Mouse (Mus musculus): Measurements from ENCODE around the gene Slc22a18. TPM values are rescaled to one million over a fixed set of nuclear protein-coding genes. Genes with fewer than 3 reads are reported as not detected.

Gene Slc22a18
- 0.74 and 1.1 TPM in 2 replicates for polyA plus RNA-seq (2012; rRNA removed)

DNA sequence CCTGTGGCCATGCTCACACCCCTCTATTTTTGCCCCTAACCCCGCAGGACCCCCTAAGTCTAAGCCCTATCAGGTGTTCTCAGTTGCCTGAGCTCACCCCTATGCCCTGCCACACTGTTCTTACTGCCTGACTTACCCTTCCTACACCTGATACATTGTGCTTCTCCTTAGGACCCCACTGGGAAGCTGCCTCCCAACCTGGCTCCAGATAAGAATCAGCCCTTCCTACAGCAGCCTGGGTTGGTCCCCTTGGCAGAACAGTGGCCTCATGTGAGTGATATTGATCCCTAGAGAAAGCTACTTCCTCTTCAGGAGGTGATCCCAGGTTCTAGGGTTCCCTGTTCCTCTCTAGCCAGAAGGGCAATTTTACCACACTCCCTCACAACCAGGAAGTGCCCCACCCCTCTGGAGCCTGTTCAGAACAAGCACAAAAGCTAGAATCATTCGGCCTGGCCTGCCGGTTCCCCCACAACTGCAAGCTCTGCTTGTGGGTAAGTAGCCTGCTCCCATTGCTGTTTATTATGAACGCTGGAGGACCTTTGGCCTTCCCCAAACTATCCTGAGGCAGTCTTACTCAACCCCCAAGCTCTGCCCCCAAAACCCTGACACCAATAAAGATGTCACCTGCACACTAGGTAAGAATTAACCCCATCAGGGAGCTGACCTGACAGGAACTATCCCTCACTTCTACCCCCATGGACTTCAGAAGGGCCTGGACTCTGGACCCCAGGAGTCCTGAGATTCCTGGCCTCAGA lies at the start of gene Slc22a18:
Slc22a18 (plus strand) TSS at position 390 of the 755 bp plus-strand sequence.
- DNase-seq (ENCODE audit: extremely low spot score in 1 of 2, low spot score in 1 of 2) = no peak

DNA sequence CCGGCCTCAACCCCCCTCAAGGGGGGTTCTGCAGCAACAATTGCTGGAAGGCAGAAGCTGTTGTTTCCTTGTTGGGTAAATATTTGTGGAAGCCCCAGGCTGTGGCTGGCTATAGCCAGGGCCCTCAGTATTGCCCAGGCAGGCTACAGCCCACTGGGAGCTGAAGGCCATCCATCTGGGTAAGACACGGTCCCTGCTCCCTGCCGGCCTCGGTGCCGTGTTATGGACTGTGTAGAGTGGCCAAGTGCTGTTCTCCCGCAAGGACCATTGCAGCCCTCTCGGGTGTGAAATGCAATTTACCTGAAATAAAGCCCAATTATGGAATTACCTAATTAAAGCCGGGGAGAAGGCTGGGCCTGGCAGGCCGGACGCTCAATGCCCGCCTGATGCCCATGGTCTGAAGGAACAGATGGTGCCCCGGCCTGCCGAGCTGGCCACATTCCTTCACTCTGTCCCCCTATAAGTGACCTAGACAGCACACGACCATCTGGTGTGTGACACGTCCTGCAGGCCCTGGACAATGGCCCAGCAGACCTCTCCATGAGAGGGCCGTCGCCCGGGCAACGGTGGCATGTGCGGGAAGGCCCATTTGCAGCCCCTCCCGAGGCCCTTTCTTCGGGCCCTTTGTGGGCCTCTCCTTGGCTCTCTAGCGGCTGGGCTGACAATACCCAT lies 45.3 kb upstream of the Slc22a18 start:
- DNase-seq (ENCODE audit: extremely low spot score in 1 of 2, low spot score in 1 of 2) = no peak

DNA sequence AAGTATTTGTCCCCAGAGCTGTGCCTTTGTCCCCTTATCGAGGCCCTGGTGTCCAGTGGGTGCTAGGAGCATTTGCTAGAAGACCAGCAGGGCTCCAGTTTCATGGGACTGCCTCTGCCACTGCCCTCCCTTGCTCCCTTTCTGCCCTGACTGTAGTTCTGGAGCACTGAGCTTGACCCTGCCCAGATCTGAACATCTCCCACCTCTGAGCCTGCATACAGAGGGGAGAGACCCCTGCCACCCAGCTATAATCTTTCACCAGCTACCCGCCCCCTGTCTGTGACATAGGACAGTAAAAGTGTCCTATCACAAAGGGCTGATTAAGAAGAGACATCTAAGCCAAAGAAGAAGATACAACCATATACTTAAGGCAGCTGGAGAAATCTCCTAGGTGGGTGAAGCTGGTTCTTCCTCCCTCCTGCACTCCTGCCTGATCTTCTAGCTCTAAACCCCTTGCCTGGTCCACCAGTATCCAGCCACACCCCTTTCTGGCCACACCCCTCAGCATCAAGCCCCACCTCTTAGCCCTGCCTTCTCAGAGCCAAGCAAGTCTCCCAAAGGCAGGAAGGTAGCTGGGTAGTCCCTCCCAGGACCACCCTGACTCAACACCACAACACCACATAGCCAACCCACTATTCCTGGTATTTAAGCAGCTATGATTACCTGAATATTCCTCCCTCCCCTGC lies 44.6 kb upstream of the Slc22a18 start:
- DNase-seq (ENCODE audit: extremely low spot score in 1 of 2, low spot score in 1 of 2) = no peak

DNA sequence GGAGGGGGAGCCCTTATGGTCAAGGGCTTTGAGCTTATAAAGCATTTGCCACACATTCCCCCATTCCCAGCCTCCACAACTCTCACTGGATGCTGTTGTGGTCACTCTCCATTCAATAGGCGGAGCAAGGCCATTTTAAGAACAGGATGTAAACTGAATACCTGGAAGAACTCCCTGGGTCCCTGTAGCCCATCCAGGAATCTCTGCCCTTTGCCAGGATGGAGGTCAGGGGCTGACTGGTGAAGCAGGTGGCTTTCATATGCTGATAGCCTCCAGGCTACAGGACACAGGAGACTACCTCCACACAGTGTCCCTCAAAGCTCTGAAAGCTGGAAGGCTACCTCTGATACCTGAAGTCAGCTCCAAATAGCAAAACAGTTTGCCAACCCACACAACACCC lies 40.9 kb upstream of the Slc22a18 start:
- no peak for DNase-seq (ENCODE audit: extremely low spot score in 1 of 2, low spot score in 1 of 2)

DNA sequence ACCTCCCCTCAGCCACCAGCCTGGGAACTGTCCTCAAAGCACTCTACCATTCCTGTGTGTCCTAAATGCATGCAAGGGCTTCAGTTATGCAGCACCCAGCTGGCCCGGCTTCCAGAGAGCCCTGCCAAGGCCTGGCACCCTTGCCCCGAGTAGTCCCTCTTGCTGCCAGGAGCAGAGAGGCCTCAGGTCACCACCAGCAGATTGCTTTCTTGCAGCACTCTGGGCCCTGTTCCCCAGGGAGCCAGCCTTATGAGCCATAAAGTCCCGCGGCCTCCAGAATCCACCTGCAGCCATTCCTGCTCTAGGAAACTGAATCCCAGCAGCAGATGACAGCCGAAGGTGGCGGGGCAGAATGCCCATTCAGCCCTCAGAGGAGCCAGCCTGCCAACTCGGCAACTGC lies 40.2 kb upstream of the Slc22a18 start:
- DNase-seq (ENCODE audit: extremely low spot score in 1 of 2, low spot score in 1 of 2) = peak in 1 of 2 experiments; percentile 30

DNA sequence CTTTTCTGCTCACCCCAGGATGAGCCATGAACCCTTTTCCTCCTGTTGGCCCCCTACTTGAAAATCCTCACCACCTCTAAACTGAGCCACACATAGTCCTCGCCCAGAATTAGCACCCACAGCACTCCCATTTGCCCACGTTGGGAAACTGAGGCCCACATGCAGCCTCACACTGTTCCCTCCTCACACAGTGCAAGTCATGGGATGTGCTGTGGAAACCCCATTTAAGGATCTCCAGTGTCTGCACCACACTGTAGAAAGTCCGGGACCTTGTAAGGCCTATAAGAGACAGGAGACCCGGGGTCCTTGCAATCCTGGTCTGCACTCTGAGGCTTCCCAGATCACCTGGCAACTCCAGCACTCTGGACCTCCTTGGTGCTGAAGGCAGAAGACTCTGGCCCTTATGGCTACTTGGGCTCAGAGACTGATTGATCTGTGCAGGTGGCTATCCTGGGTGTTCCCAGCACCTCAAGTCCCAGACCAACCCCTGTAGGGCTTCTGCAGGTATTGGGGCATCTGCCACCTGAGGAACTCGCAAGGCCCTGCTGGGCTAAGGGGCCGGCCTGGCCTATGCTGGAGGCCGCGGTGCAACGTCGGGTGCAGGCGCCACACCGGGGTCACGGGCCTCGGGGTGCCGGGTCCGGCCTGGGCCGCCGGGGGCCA lies 36.2 kb upstream of the Slc22a18 start:
- no peak for DNase-seq (ENCODE audit: extremely low spot score in 1 of 2, low spot score in 1 of 2)

DNA sequence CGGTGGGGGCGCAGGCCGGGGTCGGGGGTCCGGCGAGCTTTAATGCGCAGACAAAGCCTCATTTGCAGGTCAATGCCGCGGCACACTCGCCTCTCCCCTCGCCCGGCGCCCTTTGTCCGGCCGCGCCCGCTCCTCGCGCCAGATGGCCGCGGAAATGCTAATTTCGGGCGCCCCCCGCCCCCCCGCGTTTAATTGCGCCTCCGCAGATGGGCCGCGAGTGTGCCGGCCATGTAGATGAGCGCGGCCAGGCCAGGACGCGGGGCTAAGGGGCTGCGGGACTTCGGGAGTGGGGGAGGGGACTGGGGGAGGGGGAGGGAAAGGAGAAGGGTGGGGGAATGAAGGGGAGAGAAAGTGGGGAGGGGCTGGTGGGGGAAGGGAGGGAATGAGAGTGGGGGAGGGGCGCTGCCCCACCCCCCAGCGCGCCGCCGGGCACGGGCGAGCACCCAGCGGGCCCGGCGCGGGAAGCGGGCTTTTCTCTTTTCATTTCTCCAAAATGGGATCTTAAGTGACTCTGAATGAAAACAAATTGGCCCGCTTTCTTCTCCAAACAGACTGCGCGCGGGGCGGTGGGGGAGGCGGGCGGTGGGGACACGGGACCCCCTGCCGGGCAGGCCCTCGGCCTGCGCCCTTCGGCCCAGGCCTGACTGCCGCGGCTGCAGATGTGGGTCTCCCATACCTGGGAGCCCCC lies 35.5 kb upstream of the Slc22a18 start:
- DNase-seq (ENCODE audit: extremely low spot score in 1 of 2, low spot score in 1 of 2) = no peak

DNA sequence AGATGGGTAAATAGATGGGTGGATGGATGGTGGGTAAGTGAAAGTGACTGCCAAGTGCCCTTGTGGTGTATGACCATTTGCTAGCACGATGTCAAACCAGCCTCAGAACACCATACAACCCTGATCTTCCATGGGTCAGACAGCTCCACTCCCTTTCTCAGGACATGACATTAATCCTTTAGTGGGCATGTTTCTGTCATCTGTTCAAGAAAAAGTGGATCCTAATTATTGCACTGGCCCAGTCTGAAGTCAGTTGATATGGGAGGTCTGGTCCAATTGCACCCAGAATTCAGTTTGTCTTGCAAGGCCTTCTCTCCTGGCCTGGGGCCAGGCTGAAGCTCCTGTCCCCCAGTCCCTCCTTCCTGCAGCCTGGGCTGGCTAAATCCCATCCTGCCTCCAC lies 34.6 kb upstream of the Slc22a18 start:
- DNase-seq (ENCODE audit: extremely low spot score in 1 of 2, low spot score in 1 of 2) = no peak

DNA sequence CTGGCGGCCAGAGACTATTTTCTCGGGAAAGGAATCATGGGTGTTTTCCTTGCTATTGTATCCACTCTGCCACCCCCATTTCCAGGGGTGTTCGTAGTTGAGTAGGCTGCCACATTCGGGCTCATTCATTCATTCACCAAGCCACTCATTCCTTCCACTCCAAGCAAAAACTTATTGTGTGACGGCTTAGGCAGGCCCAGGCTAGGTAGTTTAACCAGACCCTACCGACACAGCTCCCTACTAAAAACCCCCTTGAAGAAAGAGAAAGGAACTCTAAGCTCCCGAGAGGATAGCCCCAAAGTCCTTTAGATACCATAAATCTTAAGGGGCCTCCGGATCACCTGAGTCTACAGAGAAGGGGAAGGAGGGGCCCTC lies 29.0 kb upstream of the Slc22a18 start:
- no peak for DNase-seq (ENCODE audit: extremely low spot score in 1 of 2, low spot score in 1 of 2)

DNA sequence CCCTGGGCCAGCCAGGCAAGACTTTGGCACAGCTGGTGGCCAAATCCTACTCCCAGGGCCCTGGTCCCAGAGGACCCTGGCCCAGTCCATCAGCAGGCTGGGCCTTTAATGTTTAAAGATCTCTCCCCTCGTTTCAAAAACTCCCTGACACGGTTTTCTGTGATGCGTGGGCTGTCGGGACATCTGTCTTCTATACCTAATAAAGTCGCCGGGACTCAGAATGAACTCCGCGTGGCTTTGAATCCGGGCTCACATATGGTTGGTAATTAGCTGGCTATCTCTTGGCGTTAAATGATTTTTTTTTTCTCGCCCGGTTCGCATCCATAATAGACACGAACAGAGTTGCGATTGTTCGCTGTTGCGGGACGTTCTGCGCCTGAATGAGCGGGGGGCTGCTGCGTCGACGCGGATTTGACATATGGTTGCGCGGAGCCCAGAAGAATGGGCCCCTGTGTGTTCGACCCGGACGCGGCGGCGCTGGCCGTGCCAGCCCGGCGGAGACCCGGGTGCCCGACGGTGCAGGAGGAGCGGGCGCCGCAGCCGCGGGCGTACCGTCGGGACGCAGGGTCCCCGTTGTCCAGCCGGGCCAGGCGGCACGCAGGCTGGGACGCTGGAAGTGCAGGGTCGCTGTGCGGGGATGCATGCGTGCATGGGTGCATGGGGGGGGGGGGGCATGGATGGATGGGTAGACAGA lies 28.4 kb upstream of the Slc22a18 start:
- DNase-seq (ENCODE audit: extremely low spot score in 1 of 2, low spot score in 1 of 2) = no peak

DNA sequence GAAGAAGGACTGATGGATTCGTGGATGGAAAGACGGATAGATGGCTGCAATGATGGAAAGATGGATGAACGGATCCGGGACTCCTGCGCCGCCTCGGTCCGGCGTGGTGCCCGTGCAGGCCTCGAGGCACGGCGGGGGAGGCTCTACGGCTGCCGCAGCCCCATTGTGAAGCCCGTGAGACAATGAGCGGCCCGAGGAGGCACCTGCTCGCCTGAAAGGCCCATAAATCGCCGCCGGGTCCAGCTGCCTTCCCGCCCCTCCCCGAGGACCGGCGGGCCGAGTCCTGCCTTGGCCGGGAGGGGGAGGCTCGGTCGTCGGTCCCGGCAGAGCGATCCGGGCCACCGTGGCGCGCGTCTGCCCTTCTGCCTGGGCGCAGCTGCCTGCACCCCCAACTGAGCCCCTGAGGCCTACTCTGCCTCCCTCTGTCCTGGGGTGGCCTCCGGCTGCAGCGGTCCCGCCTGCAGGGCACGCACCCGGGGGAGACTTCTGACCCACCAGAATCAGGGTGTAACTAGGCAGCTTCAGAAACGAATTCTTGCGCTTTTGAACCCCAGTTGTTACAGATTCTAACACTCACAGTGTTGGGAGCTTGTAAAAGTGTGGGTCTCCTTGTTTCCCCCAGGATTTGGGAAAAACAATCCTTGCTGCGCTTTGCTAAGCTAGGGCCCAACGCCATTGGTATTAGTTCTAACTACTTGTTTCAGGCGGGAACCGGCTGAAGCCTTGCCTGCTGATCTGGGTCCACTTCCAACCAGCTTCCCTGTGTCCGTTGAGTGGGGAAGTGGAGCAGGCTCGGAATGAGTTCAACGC lies 27.7 kb upstream of the Slc22a18 start:
- DNase-seq (ENCODE audit: extremely low spot score in 1 of 2, low spot score in 1 of 2) = no peak

DNA sequence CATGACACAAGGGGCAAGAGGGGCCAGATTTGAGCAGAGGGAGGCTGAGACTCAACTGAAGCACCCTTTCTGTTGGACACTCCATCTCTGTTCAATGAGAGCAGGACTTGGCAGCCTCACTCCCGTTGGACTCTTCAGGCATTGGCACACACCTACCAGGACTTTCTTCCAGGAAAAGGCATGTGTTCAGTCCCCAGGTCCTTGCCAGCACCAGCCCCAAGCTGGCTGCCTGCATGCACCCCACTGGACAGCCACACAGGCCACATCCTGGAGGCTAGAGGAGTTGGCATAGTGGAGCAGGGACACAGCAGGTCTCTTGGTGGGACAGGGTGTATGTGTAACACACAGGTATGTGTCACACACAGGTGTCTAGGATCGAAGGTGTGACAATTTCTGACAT lies 26.4 kb upstream of the Slc22a18 start:
- DNase-seq (ENCODE audit: extremely low spot score in 1 of 2, low spot score in 1 of 2) = no peak

DNA sequence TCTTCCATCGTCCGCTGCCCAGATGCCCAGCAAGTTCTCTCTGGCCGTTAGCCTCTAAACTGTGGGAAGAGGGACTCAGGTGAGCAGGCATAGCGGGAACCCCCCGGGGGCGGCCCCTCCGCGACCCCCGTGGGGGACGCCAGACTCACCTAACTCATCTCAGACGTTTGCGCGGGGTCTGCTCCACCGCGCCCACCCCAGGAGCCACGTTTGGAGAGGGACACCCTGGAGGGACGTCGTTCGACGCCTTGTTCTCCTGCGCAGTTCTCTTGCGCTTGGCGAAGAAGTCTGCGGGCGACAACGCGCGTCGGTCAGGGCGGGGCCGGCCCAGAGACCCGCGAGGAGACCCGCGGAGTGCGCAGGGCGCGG lies 14.6 kb upstream of the Slc22a18 start:
- DNase-seq (ENCODE audit: extremely low spot score in 1 of 2, low spot score in 1 of 2) = no peak

DNA sequence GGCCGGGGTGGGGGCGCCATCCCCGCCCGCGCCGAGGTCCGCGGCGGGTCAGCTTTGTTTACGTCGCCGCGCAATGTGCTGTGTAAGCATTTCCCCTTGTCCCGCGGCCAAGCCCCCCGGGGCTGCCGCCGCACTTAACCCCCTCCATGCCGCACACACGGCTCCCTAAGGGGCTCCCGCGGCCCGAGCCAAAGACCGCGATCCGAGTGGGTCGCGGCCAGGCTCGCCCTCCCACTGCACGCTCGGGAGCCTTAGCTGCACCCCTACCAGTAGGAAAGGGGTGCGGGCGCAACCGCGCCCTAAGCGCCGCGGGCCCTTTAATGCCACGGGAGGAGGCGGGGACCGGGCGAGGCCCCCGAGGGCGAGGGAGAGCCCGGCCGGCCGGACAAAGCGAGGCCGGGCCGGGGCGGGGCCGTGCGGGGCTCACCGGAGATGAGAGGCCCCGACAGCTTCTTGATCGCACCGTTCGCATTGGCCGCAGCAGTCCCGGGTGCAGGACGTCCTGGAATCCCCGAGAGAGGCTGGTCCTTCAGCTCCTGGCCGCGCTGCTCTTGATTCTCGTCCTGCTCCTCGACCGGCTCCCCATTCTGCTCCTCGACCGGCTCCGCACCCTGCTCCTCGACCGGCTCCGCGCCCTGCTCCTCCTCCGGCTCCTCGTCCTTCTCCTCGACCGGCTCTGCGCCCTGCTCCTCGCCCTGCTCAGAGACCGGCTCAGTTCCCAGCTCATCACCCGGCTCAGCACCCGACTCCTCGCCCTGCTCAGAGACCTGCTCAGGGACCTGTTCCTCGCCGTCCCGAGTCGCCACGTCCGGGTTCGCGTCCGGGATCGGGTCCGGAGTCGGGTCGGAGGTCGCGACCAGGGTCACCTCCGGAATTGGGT lies 14.0 kb upstream of the Slc22a18 start:
- no peak for DNase-seq (ENCODE audit: extremely low spot score in 1 of 2, low spot score in 1 of 2)

DNA sequence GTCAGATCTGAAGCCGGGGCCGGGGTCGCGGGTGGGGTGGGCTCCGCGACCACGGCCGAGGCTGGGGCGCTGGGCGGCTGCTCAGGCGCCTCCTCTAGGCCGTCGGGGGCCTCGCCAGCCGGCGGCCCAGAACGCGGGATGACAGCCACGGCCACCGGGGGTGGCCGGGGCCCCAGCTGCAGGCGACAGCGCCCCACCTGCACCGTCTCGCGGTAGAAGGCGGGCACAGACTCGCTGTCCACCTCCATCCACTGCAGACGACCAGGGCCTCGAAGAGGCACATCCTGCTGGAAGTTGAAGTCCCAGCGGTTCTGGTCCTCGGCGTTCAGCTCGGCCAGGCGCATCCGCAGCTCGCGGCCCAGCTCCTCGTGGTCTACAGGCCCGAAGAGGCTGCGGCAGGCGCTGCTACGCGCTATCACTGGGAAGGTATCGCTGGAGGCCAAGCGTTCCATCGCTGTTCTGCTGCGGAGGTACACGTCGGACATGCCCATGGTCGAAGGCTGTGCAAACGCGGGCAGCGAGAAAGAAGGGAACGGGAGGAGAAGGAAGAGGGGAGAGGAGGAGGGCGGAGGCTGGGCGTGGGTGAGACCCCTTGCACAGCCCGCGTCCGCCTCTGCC lies 13.2 kb upstream of the Slc22a18 start:
- no peak for DNase-seq (ENCODE audit: extremely low spot score in 1 of 2, low spot score in 1 of 2)

DNA sequence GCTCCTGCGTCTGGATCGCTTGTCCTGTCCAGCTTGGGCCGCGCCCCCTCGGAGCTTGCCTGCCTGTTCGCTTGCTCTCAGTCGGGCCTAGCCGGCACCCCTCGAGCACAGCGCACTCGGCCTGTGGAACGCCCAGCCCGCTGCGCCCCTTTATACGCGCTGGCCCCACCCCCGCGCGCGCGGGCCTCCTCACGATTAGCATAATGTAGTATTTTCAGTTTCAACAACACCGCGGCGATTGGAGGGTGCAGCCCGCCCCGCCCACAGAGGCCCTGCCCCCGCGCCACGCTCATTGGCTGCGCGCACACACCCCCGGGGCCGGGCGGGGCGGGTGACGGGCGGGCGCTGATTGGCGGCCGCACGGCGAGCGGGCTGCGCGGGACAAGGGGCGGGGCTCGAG lies 12.7 kb upstream of the Slc22a18 start, which contains the start of gene Cdkn1c:
Cdkn1c (minus strand) TSS at position 177 of the 400 bp plus-strand sequence.
- peak; percentile 60 to 82 for DNase-seq (ENCODE audit: extremely low spot score in 1 of 2, low spot score in 1 of 2)

DNA sequence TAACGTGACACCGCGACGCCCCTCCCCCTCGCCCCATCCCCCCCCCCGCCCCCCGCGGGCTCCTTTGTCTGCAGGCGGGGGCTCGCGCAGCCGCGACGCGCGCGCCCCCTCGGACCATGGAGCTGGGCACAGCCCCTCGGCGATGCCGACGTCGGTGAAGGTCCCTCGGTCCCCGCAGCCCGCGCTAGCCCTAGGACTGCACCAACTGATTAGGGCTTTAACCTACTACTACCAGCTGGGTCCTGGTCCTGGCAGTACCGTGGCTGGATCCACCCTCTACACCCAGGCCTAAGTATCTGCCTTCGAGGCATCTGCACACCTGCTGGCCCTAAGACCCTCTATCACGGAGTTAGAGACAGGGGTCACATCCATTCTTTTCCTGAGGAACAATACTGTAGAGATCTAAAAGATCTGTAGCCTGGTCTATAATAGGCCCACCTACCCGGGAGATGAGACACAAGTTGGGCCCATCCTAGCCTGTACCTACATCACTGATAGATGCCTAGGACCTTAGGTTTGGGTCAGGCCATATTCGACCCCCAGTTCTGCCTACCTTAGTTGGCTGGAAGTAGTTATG lies 12.2 kb upstream of the Slc22a18 start:
- DNase-seq (ENCODE audit: extremely low spot score in 1 of 2, low spot score in 1 of 2) = no peak
